9 mouse cellular contexts compared by ENCODE assay signal in genomic region chr2:168281582-168281981, GRCm38 (mm10). TPM values are rescaled to one million over a fixed set of nuclear protein-coding genes. Genes with fewer than 3 reads are reported as not detected.
DNase-seq lines count a peak whose midpoint lies in the region; ATAC-seq and TF ChIP-seq lines count a peak whose summit lies in the region.
"Had no signal": no experiment of that assay in that cellular context is flagged by ENCODE, and none has a peak within 500 bp of the region (broad histone marks: within the 10 kb centered on the region; RNA-seq: fewer than 3 reads in every experiment).

Gene Kcng1, minus strand, starts transcription at chr2:168281736.

- 13% methylated on average over 12 of the region's 12 CpGs for WGBS in heart, embryonic 12.5 days
- 14% methylated on average over 12 of the region's 12 CpGs for whole genome bisulfite sequencing in hindbrain, embryonic 11.5 days
- WGBS in liver, embryonic 13.5 days (ENCODE audit: insufficient replicate concordance) = 11% methylated on average over 12 of the region's 12 CpGs

- no peaks in the 10 kb centered on the region for H3K36me3 ChIP-seq in heart, embryonic 12.5 days
- H3K36me3 ChIP-seq in G1E (replicated peaks) = no peaks in the 10 kb centered on the region
- H3K36me3 ChIP-seq in hindbrain, embryonic 11.5 days (ENCODE audit: control insufficient read depth, insufficient read depth, low read length) = no peaks in the 10 kb centered on the region
- no peaks in the 10 kb centered on the region for H3K36me3 ChIP-seq in liver, embryonic 13.5 days

- no peak within 1 kb of the TSS for H3K27ac ChIP-seq in heart, embryonic 12.5 days (ENCODE audit: poor library complexity, severe bottlenecking)
- H3K27ac ChIP-seq in hindbrain, embryonic 11.5 days (ENCODE audit: low read depth, low read length) = no peak within 1 kb of the TSS
- no peak within 1 kb of the TSS for H3K27ac ChIP-seq in liver, embryonic 13.5 days

- H3K4me2 ChIP-seq in heart, embryonic 12.5 days = peak within 1 kb of the TSS; percentile 81
- peak within 1 kb of the TSS; percentile 93 for H3K4me2 ChIP-seq in hindbrain, embryonic 11.5 days (replicated peaks; ENCODE audit: low read depth, low read length)
- peak within 1 kb of the TSS; percentile 63 for H3K4me2 ChIP-seq in liver, embryonic 13.5 days

- peaks cover 12% of the 10 kb centered on the region for H3K9me3 ChIP-seq in heart, embryonic 12.5 days (replicated peaks)
- peaks cover 60% of the 10 kb centered on the region for H3K9me3 ChIP-seq in G1E (replicated peaks)
- H3K9me3 ChIP-seq in hindbrain, embryonic 11.5 days (ENCODE audit: control insufficient read depth, low read length) = no peaks in the 10 kb centered on the region
- H3K9me3 ChIP-seq in liver, embryonic 13.5 days (replicated peaks) = no peaks in the 10 kb centered on the region

- no peak for TF ChIP-seq CTCF in G1E (IDR thresholded peaks at IDR 0.05; ENCODE audit: low read depth, low read length)

- peaks cover 25% of the 10 kb centered on the region for H3K4me1 ChIP-seq in heart, embryonic 12.5 days (replicated peaks)
- no peaks in the 10 kb centered on the region for H3K4me1 ChIP-seq in G1E (ENCODE audit: insufficient read depth, low read depth, low read length)
- H3K4me1 ChIP-seq in hindbrain, embryonic 11.5 days (replicated peaks; ENCODE audit: control insufficient read depth, insufficient read depth, low read length) = peaks cover 8% of the 10 kb centered on the region
- H3K4me1 ChIP-seq in liver, embryonic 13.5 days (replicated peaks) = 0 out of 2 replicates have a peak, but pooled peaks cover 5% of the 10 kb centered on the region

- H3K27me3 ChIP-seq in heart, embryonic 12.5 days (replicated peaks) = peaks cover 88% of the 10 kb centered on the region
- H3K27me3 ChIP-seq in G1E (ENCODE audit: insufficient read depth, low read length) = no peaks in the 10 kb centered on the region
- peaks cover 41% of the 10 kb centered on the region for H3K27me3 ChIP-seq in hindbrain, embryonic 11.5 days (ENCODE audit: control insufficient read depth, insufficient read depth, low read length)
- H3K27me3 ChIP-seq in liver, embryonic 13.5 days = peaks cover 81% of the 10 kb centered on the region

- H3K4me3 ChIP-seq in heart, embryonic 12.5 days = peak within 1 kb of the TSS; percentile 54
- peak within 1 kb of the TSS; percentile 37; the same call in 1 of the 2 replicates for H3K4me3 ChIP-seq in G1E (ENCODE audit: low read depth, low read length)
- H3K4me3 ChIP-seq in hindbrain, embryonic 11.5 days (ENCODE audit: low read depth, low read length) = peak within 1 kb of the TSS; percentile 44
- peak within 1 kb of the TSS; percentile 47 for H3K4me3 ChIP-seq in liver, embryonic 13.5 days (replicated peaks)

- peak within 1 kb of the TSS; percentile 23 for H3K9ac ChIP-seq in heart, embryonic 12.5 days
- H3K9ac ChIP-seq in hindbrain, embryonic 11.5 days (ENCODE audit: low read depth, low read length) = peak within 1 kb of the TSS; percentile 23; the same call in 1 of the 2 replicates
- no peak within 1 kb of the TSS for H3K9ac ChIP-seq in liver, embryonic 13.5 days

- DNase-seq in heart, postnatal 4 days = no peak
- DNase-seq in G1E (ENCODE audit: low spot score) = no peak
- DNase-seq in hindbrain, embryonic 11.5 days (ENCODE audit: low spot score) = no peak
- DNase-seq in liver, embryonic 13.5 days = no peak
- no peak for DNase-seq in retina, embryonic 14.5 days (ENCODE audit: low spot score)
- DNase-seq in thymus, postnatal 36 days = no peak

- no peak for ATAC-seq in heart, embryonic 12.5 days (ENCODE audit: insufficient number of reproducible peaks, low FRiP score)
- no peak for ATAC-seq in G1E (ENCODE audit: extremely low read depth, insufficient number of reproducible peaks, low FRiP score, poor library complexity, severe bottlenecking)
- ATAC-seq in hindbrain, embryonic 11.5 days (ENCODE audit: low FRiP score) = no peak
- no peak for ATAC-seq in liver, embryonic 13.5 days (ENCODE audit: low read depth)
- no peak for ATAC-seq in monocyte, adult 5-6 weeks (replicated peaks; ENCODE audit: insufficient number of reproducible peaks, low FRiP score, low TSS enrichment, poor library complexity, severe bottlenecking)

RNA-seq across cellular contexts. Expression of gene Kcng1, which starts in this region (rescaled TPM):
- 2.1 and 2.7 TPM in 2 replicates for polyA plus RNA-seq in heart, embryonic 12.5 days (2016; fragmentation: Nextera tagmentation; extraction: Ambion mirVana)
- total RNA-seq in heart, postnatal 4 days (2021) = under 1 TPM in 1 of 2 experiments, not detected in 1; 0.07 TPM
- total RNA-seq in G1E (2014; fragmentation: Nextera tagmentation) (not detected in 2 replicates), G1E (2017) (0.06 and 0.11 TPM in 2 replicates)
- not detected in 2 replicates for polyA plus RNA-seq in G1E (2012)
- 0.56 and 0.63 TPM in 2 replicates for polyA plus RNA-seq in hindbrain, embryonic 11.5 days (2014; fragmentation: Nextera tagmentation; extraction: Ambion mirVana)
- 0.10 TPM in 2 replicates for polyA plus RNA-seq in liver, embryonic 13.5 days (2015; fragmentation: Nextera tagmentation; extraction: Ambion mirVana)
- total RNA-seq in monocyte, adult 5-6 weeks (2017) = not detected in 3 replicates
- total RNA-seq: CH12.LX had no signal
